Mouse (Mus musculus): ENCODE results near the gene Jmjd1c.

DNA sequence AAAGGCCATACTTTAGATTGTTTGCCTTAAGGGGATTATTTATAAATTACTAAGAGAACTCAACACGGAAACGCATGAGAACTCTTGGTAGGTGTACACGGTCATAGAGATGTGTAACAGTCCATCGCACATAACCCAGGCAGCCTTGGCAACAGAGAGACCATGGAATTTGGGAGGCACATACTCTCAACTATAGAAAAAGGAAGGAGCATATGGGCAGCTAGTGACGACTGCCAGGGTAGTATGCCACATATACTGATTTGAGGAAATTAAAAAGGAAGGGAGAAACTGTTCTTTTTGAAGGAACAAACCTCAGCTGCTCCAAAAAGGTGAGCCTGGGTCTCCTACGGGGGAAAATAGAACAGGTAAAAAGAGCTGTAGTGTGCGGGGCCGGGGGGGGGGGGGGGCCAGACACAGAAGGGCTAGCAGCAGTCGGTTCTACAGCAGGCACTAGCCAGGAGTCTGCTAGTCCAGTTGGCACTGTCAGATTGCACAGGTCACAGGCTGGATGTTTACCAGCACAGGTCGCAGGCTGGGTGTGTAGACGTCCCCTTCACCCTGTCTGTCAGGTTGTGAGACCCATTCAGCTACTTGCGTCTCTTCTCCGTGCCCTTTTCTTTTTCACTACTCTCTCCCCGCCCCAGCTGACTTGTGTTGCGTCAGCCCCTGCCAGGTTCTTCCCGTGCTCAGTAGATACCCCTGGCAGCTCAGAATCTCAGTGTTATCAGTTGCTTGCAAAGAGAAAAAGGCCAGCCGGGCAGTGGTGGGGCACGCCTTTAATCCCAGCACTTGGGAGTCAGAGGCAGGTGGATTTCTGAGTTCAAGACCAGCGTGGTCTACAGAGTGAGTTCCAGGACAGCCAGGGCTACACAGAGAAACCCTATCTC, 9.6 kb downstream of the Jmjd1c start:
- TF ChIP-seq CTCF (IDR thresholded peaks at IDR 0.05; ENCODE audit: extremely low read depth, insufficient read depth, low read length) (no peak), POLR2A (IDR thresholded peaks at IDR 0.05; ENCODE audit: extremely low read depth, insufficient read depth, low read length) (no peak)
